Mouse (Mus musculus) lung, postnatal 10 days (tissue): Measurements from ENCODE around the gene Rasgef1b.

ENCODE experiments used
- DNase-seq: peaks from one replicate; pipeline ENCODE4 v3.0.0; 2021

Rasgef1b gene

GRCm38 (mm10) chr5:99526797-99527201, 202.1 kb downstream of the Rasgef1b start:
- DNase-seq: no peak

- DNase-seq: no peak
Observed at GRCm38 (mm10) chr5:99525649-99526048, 203.2 kb downstream of the Rasgef1b start.

- DNase-seq: peak; percentile 58
Observed at GRCm38 (mm10) chr5:99522571-99523269, 206.1 kb downstream of the Rasgef1b start.

GRCm38 (mm10) chr5:99521411-99521810, 207.5 kb downstream of the Rasgef1b start:
- DNase-seq: peak; percentile 34

GRCm38 (mm10) chr5:99519556-99519955, 209.3 kb downstream of the Rasgef1b start:
- DNase-seq: no peak

- DNase-seq: no peak
Observed at GRCm38 (mm10) chr5:99519023-99519422, 209.8 kb downstream of the Rasgef1b start.

GRCm38 (mm10) chr5:99516207-99516606, 212.7 kb downstream of the Rasgef1b start:
- DNase-seq: no peak

GRCm38 (mm10) chr5:99515764-99516163, 213.1 kb downstream of the Rasgef1b start:
- no peak for DNase-seq

GRCm38 (mm10) chr5:99513209-99513880, 215.5 kb downstream of the Rasgef1b start:
- no peak for DNase-seq

- DNase-seq: no peak
Observed at GRCm38 (mm10) chr5:99511081-99511480, 217.8 kb downstream of the Rasgef1b start.

- DNase-seq: no peak
Observed at GRCm38 (mm10) chr5:99506109-99506508, 222.8 kb downstream of the Rasgef1b start.

GRCm38 (mm10) chr5:99504349-99504830, 224.5 kb downstream of the Rasgef1b start:
- peak; percentile 18 for DNase-seq

- DNase-seq: no peak
Observed at GRCm38 (mm10) chr5:99502681-99503080, 226.2 kb downstream of the Rasgef1b start.

- peak; percentile 29 for DNase-seq
Observed at GRCm38 (mm10) chr5:99499404-99500089, 229.3 kb downstream of the Rasgef1b start.

GRCm38 (mm10) chr5:99497856-99498255, 231.0 kb downstream of the Rasgef1b start:
- DNase-seq: peak; percentile 55

GRCm38 (mm10) chr5:99496931-99497782, 231.7 kb downstream of the Rasgef1b start:
- peak; percentile 14 for DNase-seq

- no peak for DNase-seq
Observed at GRCm38 (mm10) chr5:99496157-99496453, 232.8 kb downstream of the Rasgef1b start.

- no peak for DNase-seq
Observed at GRCm38 (mm10) chr5:99495354-99496156, 233.3 kb downstream of the Rasgef1b start.

GRCm38 (mm10) chr5:99493861-99494260, 235.0 kb downstream of the Rasgef1b start:
- no peak for DNase-seq

GRCm38 (mm10) chr5:99493017-99493416, 235.8 kb downstream of the Rasgef1b start:
- DNase-seq: no peak

GRCm38 (mm10) chr5:99488479-99489158, 240.2 kb downstream of the Rasgef1b start:
- no peak for DNase-seq
